Mouse (Mus musculus) midbrain, postnatal 0 days (tissue): ENCODE measurements around the gene Myh7b. TPM values are rescaled to one million over a fixed set of nuclear protein-coding genes. Genes with fewer than 3 reads are reported as not detected.
A peak's percentile ranks its signal among the peaks of the same experiment; 100 is the strongest.

Source experiments
- ATAC-seq: fragments of 200-750 bp; cut with Nextera tagmentation; 2 replicates; pipeline ENCODE4 v1.8.0; 2017; ENCODE audit warnings: moderate number of reproducible peaks, mild to moderate bottlenecking, moderate TSS enrichment, moderate library complexity; ENCODE audit not compliant: low FRiP score
- DNase-seq: peaks from one replicate; pipeline ENCODE4 v3.0.0-alpha.2; 2015; ENCODE audit warnings: low spot score
- H3K27ac ChIP-seq: fragments of 300-500 bp; sonication (generic); 2 replicates; pipeline ENCODE4 v1.5.1; 2014; ENCODE audit warnings: low read depth, mild to moderate bottlenecking, low read length, mixed read lengths
- H3K27me3 ChIP-seq: fragments of 300-500 bp; sonication (generic); 2 replicates; pipeline ENCODE4 v1.6.1; 2014; ENCODE audit warnings: low read length, control low read depth, mixed read lengths; ENCODE audit not compliant: insufficient read depth
- H3K36me3 ChIP-seq: fragments of 300-500 bp; sonication (generic); 2 replicates; pipeline ENCODE4 v1.6.1; 2014; ENCODE audit warnings: low read length, control low read depth, mixed read lengths; ENCODE audit not compliant: insufficient read depth
- H3K4me1 ChIP-seq: fragments of 300-500 bp; sonication (generic); 2 replicates; pipeline ENCODE4 v1.6.1; 2014; ENCODE audit warnings: mild to moderate bottlenecking, control low read depth, antibody characterized with exemption, low read length, mixed read lengths; ENCODE audit not compliant: insufficient read depth
- H3K4me2 ChIP-seq: fragments of 300-500 bp; sonication (generic); 2 replicates; pipeline ENCODE4 v1.6.1; 2014; ENCODE audit warnings: low read depth, mild to moderate bottlenecking, low read length, mixed read lengths; ENCODE audit not compliant: poor library complexity, severe bottlenecking
- H3K4me3 ChIP-seq: fragments of 300-500 bp; sonication (generic); 2 replicates; pipeline ENCODE4 v1.5.1; 2014; ENCODE audit warnings: low read depth, mild to moderate bottlenecking, low read length, moderate library complexity
- H3K9ac ChIP-seq: fragments of 300-500 bp; sonication (generic); replicated peaks from 2 replicates; pipeline ENCODE4 v1.6.1; 2014; ENCODE audit warnings: mild to moderate bottlenecking, low read length, moderate library complexity, mixed read lengths; ENCODE audit not compliant: poor library complexity, severe bottlenecking
- H3K9me3 ChIP-seq: fragments of 300-500 bp; sonication (generic); 2 replicates; pipeline ENCODE4 v1.6.1; 2016; ENCODE audit warnings: low read length, control low read depth
- CTCF ChIP-seq: IDR thresholded peaks from 2 replicates; pipeline ENCODE4 v1.5.1; 2016; ENCODE audit warnings: antibody characterized with exemption, mild to moderate bottlenecking
- WGBS: fragments of 180-500 bp; shearing (Covaris S2); extraction: QIAGEN DNeasy Blood & Tissue Kit; methylation state at CpG from one replicate; pipeline ENCODE4 v1.1.7; 2014; 5-methylcytosine and 5-hydroxymethylcytosine counted together
- microRNA counts: library from miRNA; unstranded; fragments of <30 nt; microRNA quantifications from one replicate; lab custom pipeline; 2015
- microRNA-seq: library from miRNA; unstranded; fragments of <30 nt; microRNA quantifications from one replicate; pipeline ENCODE4, GENCODE M21; 2016; ENCODE audit warnings: borderline number of aligned reads
- polyA plus RNA-seq: library from polyadenylated mRNA; unstranded; fragments of >200 nt; fragmentation: Nextera tagmentation; extraction: Ambion mirVana; gene quantifications from 2 replicates; pipeline ENCODE4 v1.2.1, GENCODE M21; 2015
- total RNA-seq: library from RNA; depleted of rRNA; stranded (reverse); fragments of >200 nt; gene quantifications from 2 replicates; pipeline ENCODE4 v1.2.3, GENCODE M21; 2014; rRNA removed

Myh7b gene
- total and polyA plus RNA-seq, 2 experiments from 2014 or later = 0.38 to 3.4 TPM

GRCm38 (mm10) chr2:155683821-155684220 is 72.8 kb downstream of the Myh7b start:
- 95% methylated on average over 5 of the region's 5 CpGs for WGBS
- Histone ChIP-seq H3K4me3 (no peak overlapping the region), H3K27me3 (no peaks in the 10 kb centered on the region), H3K9me3 (no peaks in the 10 kb centered on the region), H3K27ac (no peak overlapping the region), H3K4me2 (no peak overlapping the region), H3K36me3 (peaks cover 2% of the 10 kb centered on the region; the same call in 1 of the 2 replicates), H3K4me1 (no peaks in the 10 kb centered on the region), H3K9ac (no peak overlapping the region)
- DNase-seq (no peak), ATAC-seq (no peak)
- TF ChIP-seq CTCF = no peak

MicroRNAs within 50 kb of the gene (microRNA counts, 519-probe panel; counts per million panel counts)
- microRNA mmu-miR-499 (lab: Ali Mortazavi, UCI) = 528 counts per million, percentile 58 among the panel's probes with 10 or more counts

Small RNA genes within 50 kb of the gene (microRNA-seq; reads per million reads assigned to microRNA genes)
- gene Mir499 = 14.1 reads per million, percentile 25 among the genes with 10 or more reads in this experiment

Other genes starting within 250 kb of the Myh7b start
- 116 and 121 TPM in 2 replicates for gene Trp53inp2, start 230.2 kb upstream of the Myh7b start, total RNA-seq
- 58.4 and 58.6 TPM in 2 replicates for gene Trp53inp2, start 230.2 kb upstream of the Myh7b start, polyA plus RNA-seq
- 50.5 and 73.1 TPM in 2 replicates for gene Ncoa6, start 137.3 kb upstream of the Myh7b start, total RNA-seq
- 23.3 and 32.1 TPM in 2 replicates for gene Ncoa6, start 137.3 kb upstream of the Myh7b start, polyA plus RNA-seq
- gene Acss2, start 93.3 kb upstream of the Myh7b start, total RNA-seq = 25.3 and 38.0 TPM in 2 replicates
- 18.6 and 19.4 TPM in 2 replicates for gene Acss2, start 93.3 kb upstream of the Myh7b start, polyA plus RNA-seq
- 167 and 203 TPM in 2 replicates for gene Ggt7, start 93.0 kb upstream of the Myh7b start, total RNA-seq
- gene Ggt7, start 93.0 kb upstream of the Myh7b start, polyA plus RNA-seq = 110 and 112 TPM in 2 replicates
- gene Gss, start 18.4 kb upstream of the Myh7b start, total RNA-seq = 9.2 and 12.9 TPM in 2 replicates
- 11.6 and 12.1 TPM in 2 replicates for gene Gss, start 18.4 kb upstream of the Myh7b start, polyA plus RNA-seq
- 148 and 155 TPM in 2 replicates for gene Trpc4ap, start 81.2 kb downstream of the Myh7b start, total RNA-seq
- gene Trpc4ap, start 81.2 kb downstream of the Myh7b start, polyA plus RNA-seq = 121 and 122 TPM in 2 replicates
- 41.1 and 44.5 TPM in 2 replicates for gene Edem2, start 118.3 kb downstream of the Myh7b start, total RNA-seq
- 33.0 and 35.7 TPM in 2 replicates for gene Edem2, start 118.3 kb downstream of the Myh7b start, polyA plus RNA-seq
- gene Gm17581, start 124.7 kb downstream of the Myh7b start, total RNA-seq = not detected in 2 replicates
- not detected in 2 replicates for gene Gm17581, start 124.7 kb downstream of the Myh7b start, polyA plus RNA-seq
- 1.5 TPM in 2 replicates for gene Procr, start 139.9 kb downstream of the Myh7b start, total RNA-seq
- gene Procr, start 139.9 kb downstream of the Myh7b start, polyA plus RNA-seq = 2.5 and 2.9 TPM in 2 replicates
- 149 and 178 TPM in 2 replicates for gene Mmp24, start 164.1 kb downstream of the Myh7b start, total RNA-seq
- gene Mmp24, start 164.1 kb downstream of the Myh7b start, polyA plus RNA-seq = 12.3 and 14.1 TPM in 2 replicates
- gene BC029722, start 208.2 kb downstream of the Myh7b start, total RNA-seq = 35.2 TPM in 2 replicates
- gene BC029722, start 208.2 kb downstream of the Myh7b start, polyA plus RNA-seq = 56.6 and 61.0 TPM in 2 replicates
- gene Eif6, start 215.7 kb downstream of the Myh7b start, total RNA-seq = 80.7 and 85.4 TPM in 2 replicates
- gene Eif6, start 215.7 kb downstream of the Myh7b start, polyA plus RNA-seq = 130 and 143 TPM in 2 replicates
- not detected in 2 replicates for gene Fam83c, start 223.6 kb downstream of the Myh7b start, total RNA-seq
- gene Fam83c, start 223.6 kb downstream of the Myh7b start, polyA plus RNA-seq = 0.07 TPM in 1 of 2 replicates, not detected in the other